Mouse (Mus musculus): ENCODE results near the gene Greb1. TPM values are rescaled to one million over a fixed set of nuclear protein-coding genes. Genes with fewer than 3 reads are reported as not detected.
A peak's percentile ranks its signal among the peaks of the same experiment; 100 is the strongest.

Gene Greb1
- polyA plus RNA-seq, 1 experiment from 2014 or later: 1.5 TPM

DNA sequence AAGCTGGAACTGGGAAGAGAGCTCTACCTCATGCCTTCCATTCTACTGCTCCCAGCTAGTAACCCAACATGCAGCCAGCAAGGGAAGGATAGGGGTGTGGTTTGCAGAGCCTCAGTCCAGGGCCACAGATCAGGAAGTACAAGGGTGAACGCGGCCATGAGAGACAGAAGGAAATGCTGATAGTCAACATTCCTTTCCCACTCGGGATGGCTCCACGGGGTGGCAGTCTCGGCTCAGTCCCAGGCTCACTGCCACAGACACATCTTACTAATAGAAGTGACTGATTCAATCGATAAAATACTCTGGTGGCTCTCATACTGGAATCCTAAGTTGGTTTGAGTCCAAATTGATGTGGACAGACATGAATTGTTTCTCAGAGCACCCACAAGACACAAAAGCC, 27.8 kb upstream of the Greb1 start:
- no peak overlapping the region for H3K27ac ChIP-seq
- no peak for ATAC-seq (ENCODE audit: low FRiP score)
- H3K9me3 ChIP-seq: no peaks in the 10 kb centered on the region
- no peaks in the 10 kb centered on the region for H3K4me1 ChIP-seq (replicated peaks)
- 85% methylated on average over 6 of the region's 6 CpGs for WGBS
- no peak overlapping the region for H3K4me2 ChIP-seq
- H3K36me3 ChIP-seq: peaks cover 52% of the 10 kb centered on the region
- no peaks in the 10 kb centered on the region for H3K27me3 ChIP-seq
- no peak overlapping the region for H3K4me3 ChIP-seq
- no peak overlapping the region for H3K9ac ChIP-seq

DNA sequence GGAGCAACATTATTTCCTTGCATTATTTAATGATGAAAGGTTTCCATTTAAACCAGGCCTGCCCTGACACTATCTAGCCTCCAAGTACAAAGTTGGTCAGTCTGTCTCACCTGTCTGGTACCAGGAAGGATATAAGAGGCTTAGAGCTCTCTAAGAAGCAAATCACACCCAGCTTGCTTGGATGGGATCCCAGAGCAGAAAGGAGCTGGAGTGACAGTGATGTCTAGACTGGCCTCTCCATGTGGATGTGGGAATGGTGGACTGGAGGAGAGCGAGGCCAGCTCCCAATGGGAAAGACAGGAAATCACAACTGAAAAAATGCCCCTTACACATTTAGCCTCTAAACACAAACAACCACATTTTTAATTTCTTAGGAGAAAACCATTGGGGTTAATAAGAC, 23.0 kb upstream of the Greb1 start:
- no peak overlapping the region for H3K4me2 ChIP-seq
- 100% methylated on average over 1 of the region's 1 CpGs for WGBS
- ATAC-seq (ENCODE audit: low FRiP score): no peak
- H3K9ac ChIP-seq: no peak overlapping the region
- peaks cover 10% of the 10 kb centered on the region for H3K4me1 ChIP-seq (replicated peaks)
- no peak overlapping the region for H3K4me3 ChIP-seq
- no peaks in the 10 kb centered on the region for H3K9me3 ChIP-seq
- H3K36me3 ChIP-seq: peaks cover 83% of the 10 kb centered on the region
- H3K27ac ChIP-seq: no peak overlapping the region
- H3K27me3 ChIP-seq: no peaks in the 10 kb centered on the region

DNA sequence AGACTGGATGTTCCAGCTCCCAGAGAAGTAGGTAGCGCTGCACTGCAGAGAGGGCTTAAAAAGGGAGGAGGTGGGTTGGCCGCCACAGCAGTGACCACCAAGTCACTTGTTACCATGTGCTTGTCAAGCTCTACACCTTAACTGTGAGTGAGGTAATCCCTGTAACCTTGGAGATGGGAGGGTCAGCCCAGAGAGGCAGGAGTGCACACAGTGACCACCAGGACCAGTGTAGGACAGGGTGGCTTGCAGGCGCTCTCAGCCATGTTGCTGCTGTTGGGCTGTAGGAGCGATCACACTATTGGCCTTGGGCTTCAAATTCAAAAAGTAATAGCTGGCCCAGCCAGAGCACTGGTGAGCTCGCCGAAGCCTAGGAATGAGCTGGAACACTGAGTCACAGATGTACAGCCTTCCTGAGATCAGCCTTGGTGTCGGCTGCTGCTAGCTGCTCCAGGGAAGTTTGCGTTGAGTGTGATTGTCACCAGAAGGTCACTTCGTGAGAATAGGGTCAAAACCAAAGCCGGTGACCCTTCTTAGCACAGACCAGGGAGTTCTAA, 21.6 kb upstream of the Greb1 start:
- Histone ChIP-seq H3K9me3 (no peaks in the 10 kb centered on the region), H3K4me2 (no peak overlapping the region), H3K9ac (no peak overlapping the region), H3K36me3 (peaks cover 73% of the 10 kb centered on the region), H3K4me1 (replicated peaks) (peaks cover 15% of the 10 kb centered on the region), H3K27ac (no peak overlapping the region), H3K27me3 (no peaks in the 10 kb centered on the region), H3K4me3 (no peak overlapping the region)
- ATAC-seq (ENCODE audit: low FRiP score): no peak
- 97% methylated on average over 10 of the region's 10 CpGs for WGBS

DNA sequence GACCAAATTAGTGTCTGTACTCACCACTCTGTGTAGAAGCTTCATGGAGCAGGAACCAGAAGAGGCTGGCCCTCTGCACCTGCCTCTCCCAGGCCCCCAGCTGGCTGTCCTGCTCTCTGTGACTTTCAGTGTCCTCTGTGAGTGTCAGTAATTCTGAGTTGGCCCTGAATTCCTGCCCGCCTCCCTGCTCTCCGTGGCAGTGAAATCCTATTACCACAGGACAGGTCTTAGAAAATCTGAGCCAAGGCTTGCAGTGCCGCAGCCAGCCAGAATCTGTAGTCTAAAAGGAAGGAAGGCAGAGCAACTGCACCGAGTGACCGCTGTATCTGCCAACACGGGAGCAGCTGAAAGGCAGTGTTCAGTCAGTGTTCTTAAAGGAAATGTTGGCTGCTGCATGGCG, 20.1 kb upstream of the Greb1 start:
- no peak overlapping the region for H3K4me2 ChIP-seq
- H3K9ac ChIP-seq: no peak overlapping the region
- no peak for ATAC-seq (ENCODE audit: low FRiP score)
- H3K27me3 ChIP-seq: no peaks in the 10 kb centered on the region
- H3K4me3 ChIP-seq: no peak overlapping the region
- 77% methylated on average over 7 of the region's 7 CpGs for WGBS
- peaks cover 75% of the 10 kb centered on the region for H3K36me3 ChIP-seq
- no peaks in the 10 kb centered on the region for H3K9me3 ChIP-seq
- H3K4me1 ChIP-seq (replicated peaks): peaks cover 15% of the 10 kb centered on the region
- peak overlapping the region; percentile 45; the same call in 1 of the 2 replicates for H3K27ac ChIP-seq

DNA sequence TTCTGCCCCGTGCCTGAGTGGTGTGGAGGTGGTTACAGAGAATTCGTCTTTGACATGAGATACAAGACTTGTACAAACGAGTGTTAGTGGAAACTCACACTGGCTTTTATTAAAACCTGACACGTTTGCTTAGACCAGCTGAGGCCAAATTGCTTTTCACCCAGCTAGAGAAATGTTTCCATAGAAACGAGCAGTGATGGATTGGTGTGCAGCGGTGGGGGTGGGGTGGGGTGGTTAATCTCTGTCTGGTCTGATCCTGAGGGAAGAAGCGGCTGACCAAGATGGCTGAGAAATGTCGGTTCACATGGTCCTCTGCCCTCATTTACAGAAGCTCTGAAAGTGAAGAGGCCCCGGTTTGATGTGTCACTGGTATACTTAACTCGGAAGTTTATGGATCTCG, 17.8 kb upstream of the Greb1 start:
- no peaks in the 10 kb centered on the region for H3K9me3 ChIP-seq
- H3K27ac ChIP-seq: peak overlapping the region; percentile 63
- 26% methylated on average over 11 of the region's 11 CpGs for WGBS
- peak; percentile 82 for ATAC-seq (ENCODE audit: low FRiP score)
- H3K4me3 ChIP-seq: no peak overlapping the region
- H3K36me3 ChIP-seq: peaks cover 67% of the 10 kb centered on the region
- H3K4me1 ChIP-seq (replicated peaks): peaks cover 16% of the 10 kb centered on the region
- H3K9ac ChIP-seq: no peak overlapping the region
- no peaks in the 10 kb centered on the region for H3K27me3 ChIP-seq
- H3K4me2 ChIP-seq: no peak overlapping the region

DNA sequence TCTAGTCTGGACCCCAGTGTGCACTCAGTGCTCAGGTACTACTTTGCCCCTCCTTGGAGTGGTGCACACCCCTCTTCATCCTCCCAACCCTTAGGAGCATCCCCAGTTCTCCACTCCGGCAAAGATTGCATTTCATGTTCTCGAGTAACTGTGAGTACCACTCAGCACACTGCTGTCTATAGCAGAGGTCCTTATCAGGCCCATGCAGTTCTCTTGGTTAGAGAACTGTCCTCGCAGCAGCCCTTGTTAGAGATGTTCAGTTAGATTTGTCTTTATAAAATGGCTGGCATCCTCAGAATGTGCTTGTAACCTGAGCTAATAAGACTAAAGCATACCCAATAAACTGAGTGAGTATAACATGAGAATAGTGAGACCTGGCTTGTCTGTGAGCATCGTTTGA, 16.5 kb upstream of the Greb1 start:
- Histone ChIP-seq H3K4me3 (no peak overlapping the region), H3K36me3 (peaks cover 53% of the 10 kb centered on the region), H3K27me3 (no peaks in the 10 kb centered on the region), H3K4me2 (no peak overlapping the region), H3K27ac (no peak overlapping the region), H3K9ac (no peak overlapping the region), H3K9me3 (no peaks in the 10 kb centered on the region), H3K4me1 (replicated peaks) (peaks cover 29% of the 10 kb centered on the region)
- WGBS: 91% methylated on average over 4 of the region's 4 CpGs
- no peak for ATAC-seq (ENCODE audit: low FRiP score)

DNA sequence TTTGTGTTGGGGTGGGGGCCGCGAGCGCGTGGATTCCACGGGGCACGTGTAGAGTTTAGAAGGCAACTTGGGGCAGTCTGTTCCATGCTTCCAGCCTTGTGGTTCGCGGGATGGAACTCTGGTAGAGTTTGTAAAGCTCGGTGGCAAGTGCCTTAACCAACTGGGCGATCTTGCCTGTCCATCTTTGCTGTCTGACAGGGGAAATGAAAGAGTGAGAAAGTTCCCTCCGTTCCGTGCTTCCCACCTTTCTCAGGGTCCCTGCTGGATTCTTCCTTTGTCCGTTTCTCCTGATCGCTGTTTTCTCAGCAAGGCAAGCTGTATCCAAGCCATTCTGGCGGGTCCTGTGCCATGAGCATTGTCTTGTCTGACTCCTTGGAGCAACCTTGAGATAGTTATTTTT, 10.8 kb upstream of the Greb1 start:
- ATAC-seq (ENCODE audit: low FRiP score): peak; percentile 13; the same call in 1 of the 2 replicates
- peak overlapping the region; percentile 92 for H3K4me3 ChIP-seq
- peak overlapping the region; percentile 87; the same call in 1 of the 2 replicates for H3K27ac ChIP-seq
- peaks cover 18% of the 10 kb centered on the region for H3K36me3 ChIP-seq
- peak overlapping the region; percentile 91 for H3K9ac ChIP-seq
- peaks cover 29% of the 10 kb centered on the region for H3K27me3 ChIP-seq
- no peaks in the 10 kb centered on the region for H3K9me3 ChIP-seq
- peak overlapping the region; percentile 88 for H3K4me2 ChIP-seq
- 7% methylated on average over 15 of the region's 15 CpGs for WGBS
- peaks cover 24% of the 10 kb centered on the region for H3K4me1 ChIP-seq (replicated peaks)

DNA sequence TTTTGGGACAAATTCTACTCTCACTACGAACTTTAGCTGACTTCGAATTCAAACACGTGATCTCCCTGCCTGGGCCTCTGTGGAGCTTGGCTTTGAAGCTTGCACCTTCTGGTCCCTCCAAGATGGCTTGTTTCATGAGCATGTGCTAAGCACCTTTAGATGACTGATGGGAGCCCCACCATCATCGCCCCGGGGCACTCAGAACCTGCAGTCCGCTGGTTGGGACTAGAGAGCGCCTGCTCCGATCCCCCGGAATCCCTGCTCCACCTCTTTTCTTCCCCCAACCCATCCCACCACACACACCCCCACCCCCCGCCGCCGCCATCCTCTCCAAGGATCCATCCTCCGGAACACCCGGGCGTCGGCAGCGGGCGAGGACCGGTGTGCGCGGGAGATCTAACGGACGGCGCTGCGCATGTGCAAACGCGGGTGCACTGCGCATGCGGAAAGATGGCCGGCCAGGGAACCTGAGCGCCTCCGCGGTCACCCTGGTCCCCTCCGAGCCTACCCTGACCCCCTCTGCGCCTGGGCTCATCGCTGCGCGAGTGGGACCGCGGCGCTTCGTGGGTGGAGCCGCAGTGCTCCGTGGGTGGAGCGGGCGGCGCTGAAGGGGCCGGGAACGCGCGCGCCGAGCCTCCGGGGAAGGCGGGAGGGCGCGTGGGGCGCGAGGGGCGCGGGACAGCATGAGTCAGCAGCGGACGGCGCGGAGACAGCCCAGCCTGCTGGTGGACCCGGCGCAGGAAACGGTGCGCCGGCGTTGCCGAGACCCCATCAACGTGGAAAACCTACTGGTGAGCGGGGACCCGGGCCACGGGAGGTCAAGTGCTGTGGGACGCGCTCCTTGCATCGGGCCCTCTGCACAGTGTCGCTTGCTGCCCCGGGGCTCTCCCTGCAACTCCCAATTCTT, 10.1 kb upstream of the Greb1 start, which contains the start of gene E2f6:
Gene E2f6, plus strand, starts transcription at position 439 of the 907 bp plus-strand sequence.
- peak within 1 kb of the TSS; percentile 91 for H3K9ac ChIP-seq
- WGBS: 6% methylated on average over 67 of the region's 81 CpGs
- peak; percentile 88 for ATAC-seq (ENCODE audit: low FRiP score)

DNA sequence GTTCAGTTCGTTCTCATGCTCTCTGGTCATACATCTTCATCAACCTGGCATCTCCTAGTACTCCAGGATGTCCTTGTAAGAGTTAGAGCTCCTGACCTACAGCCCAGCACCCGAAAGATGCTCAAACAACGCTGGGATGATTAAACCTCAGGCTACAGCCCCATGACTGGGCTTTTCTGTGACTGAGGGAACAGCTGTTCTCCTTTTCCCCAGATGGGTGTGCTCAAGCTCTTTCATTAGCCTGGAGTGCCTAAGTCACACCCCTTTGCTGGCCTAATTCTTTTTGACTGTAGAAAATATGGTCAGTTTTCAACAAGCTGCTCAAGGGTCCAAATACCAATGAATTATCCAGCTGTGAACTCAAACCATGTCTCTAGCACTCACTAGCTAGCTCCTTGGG, 7.4 kb upstream of the Greb1 start:
- H3K4me2 ChIP-seq: no peak overlapping the region
- H3K27me3 ChIP-seq: peaks cover 31% of the 10 kb centered on the region
- H3K36me3 ChIP-seq: no peaks in the 10 kb centered on the region
- H3K4me3 ChIP-seq: no peak overlapping the region
- 42% methylated on average over 3 of the region's 3 CpGs for WGBS
- H3K4me1 ChIP-seq (replicated peaks): peaks cover 24% of the 10 kb centered on the region
- H3K9ac ChIP-seq: no peak overlapping the region
- no peaks in the 10 kb centered on the region for H3K9me3 ChIP-seq
- H3K27ac ChIP-seq: no peak overlapping the region
- no peak; the same call in 1 of the 2 replicates for ATAC-seq (ENCODE audit: low FRiP score)

More for the DNA sequence above, 10.1 kb upstream of the Greb1 start, which contains the start of gene E2f6:
- Histone ChIP-seq H3K4me1 (replicated peaks) (peaks cover 24% of the 10 kb centered on the region), H3K27ac (peak within 1 kb of the TSS; percentile 87), H3K36me3 (peaks cover 14% of the 10 kb centered on the region), H3K4me2 (peak within 1 kb of the TSS; percentile 88), H3K4me3 (peak within 1 kb of the TSS; percentile 92), H3K27me3 (peaks cover 31% of the 10 kb centered on the region), H3K9me3 (no peaks in the 10 kb centered on the region)

DNA sequence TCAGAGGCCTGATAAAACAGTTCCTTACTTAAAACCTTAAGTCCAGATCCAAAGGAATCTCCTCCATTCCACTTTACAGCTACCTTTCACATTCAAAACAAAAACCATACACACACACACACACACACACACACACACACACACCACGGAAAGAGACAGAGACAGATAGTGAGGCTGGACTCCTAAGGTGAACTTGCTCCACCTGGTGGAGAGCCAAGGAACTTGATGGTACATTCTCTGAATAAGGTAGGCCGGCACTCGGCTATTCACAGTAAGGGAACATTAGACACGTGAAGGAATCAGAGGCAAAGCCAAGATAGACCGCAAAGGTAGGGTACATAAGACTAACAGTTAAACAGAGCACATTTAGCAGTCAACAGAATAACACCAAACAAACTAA, 4.8 kb upstream of the Greb1 start:
- no peak overlapping the region for H3K4me3 ChIP-seq
- no peaks in the 10 kb centered on the region for H3K36me3 ChIP-seq
- H3K27me3 ChIP-seq: peaks cover 34% of the 10 kb centered on the region
- H3K9me3 ChIP-seq: no peaks in the 10 kb centered on the region
- H3K27ac ChIP-seq: no peak overlapping the region
- peaks cover 7% of the 10 kb centered on the region for H3K4me1 ChIP-seq (replicated peaks)
- H3K4me2 ChIP-seq: no peak overlapping the region
- 5% methylated on average over 5 of the region's 5 CpGs for WGBS
- no peak overlapping the region for H3K9ac ChIP-seq
- ATAC-seq (ENCODE audit: low FRiP score): peak; percentile 70

DNA sequence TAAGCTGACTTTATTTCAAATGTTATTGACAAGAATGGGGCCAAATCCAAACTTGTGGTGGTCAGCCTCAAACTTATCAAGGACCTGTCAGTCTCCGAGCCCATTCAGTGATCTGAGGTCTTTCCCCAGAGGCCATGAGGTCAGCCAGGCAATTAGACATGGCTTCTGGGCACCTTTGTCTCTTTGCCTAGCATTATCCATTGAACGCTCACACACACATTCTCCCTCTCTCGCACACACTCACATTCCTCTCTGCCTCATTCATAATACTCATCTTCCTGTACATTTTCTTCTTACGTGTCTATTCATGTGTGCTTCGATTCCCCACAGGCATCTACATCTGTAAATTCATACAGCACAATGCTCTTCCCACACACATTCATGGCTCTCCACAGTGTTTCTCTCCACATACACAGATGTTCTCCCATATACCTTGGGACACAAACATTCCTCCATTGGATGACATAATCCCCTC, 3.3 kb upstream of the Greb1 start:
- 11% methylated on average over 5 of the region's 5 CpGs for WGBS
- Histone ChIP-seq H3K4me2 (no peak overlapping the region), H3K27me3 (peaks cover 23% of the 10 kb centered on the region)

DNA sequence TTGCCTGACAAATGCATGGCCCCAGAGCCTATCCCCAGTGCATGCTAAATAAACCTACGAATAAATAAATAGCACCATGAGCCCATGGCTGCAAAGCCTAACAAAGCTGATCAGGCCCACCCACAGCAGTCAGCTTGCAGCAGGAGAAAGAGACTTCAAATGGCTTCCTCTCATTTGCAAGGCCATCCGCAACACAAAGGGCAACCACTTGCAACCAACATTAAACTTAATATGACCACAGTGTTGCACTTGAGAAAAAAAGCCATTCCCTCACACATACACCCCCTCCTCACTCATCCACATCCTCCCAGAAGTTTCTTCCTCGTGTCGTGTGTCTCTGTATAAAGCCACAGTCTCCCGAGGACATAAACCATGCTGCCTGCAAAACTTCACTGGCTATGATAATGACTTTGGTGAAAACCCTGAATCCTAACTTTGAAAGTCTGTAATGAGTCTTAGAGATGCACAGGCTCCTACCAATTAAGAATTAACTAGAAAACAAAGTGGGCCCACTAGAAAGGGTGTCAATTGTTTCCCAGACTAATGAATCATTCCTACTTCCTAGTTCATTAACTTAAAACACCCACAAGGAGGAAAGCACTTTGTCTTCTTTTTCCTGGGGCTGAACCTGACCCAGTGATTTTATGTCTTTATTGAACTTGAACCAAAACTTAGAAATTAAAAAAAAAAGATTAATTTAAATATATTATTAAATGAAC, 2.7 kb upstream of the Greb1 start:
- H3K36me3 ChIP-seq: no peaks in the 10 kb centered on the region
- no peak for ATAC-seq (ENCODE audit: low FRiP score)
- no peak overlapping the region for H3K9ac ChIP-seq
- 14% methylated on average over 5 of the region's 5 CpGs for WGBS
- H3K27me3 ChIP-seq: peaks cover 19% of the 10 kb centered on the region
- no peak overlapping the region for H3K4me3 ChIP-seq
- no peaks in the 10 kb centered on the region for H3K9me3 ChIP-seq
- peaks cover 19% of the 10 kb centered on the region for H3K4me1 ChIP-seq (replicated peaks)
- H3K27ac ChIP-seq: no peak overlapping the region
- H3K4me2 ChIP-seq: no peak overlapping the region

More for the DNA sequence above, 3.3 kb upstream of the Greb1 start:
- no peak for ATAC-seq (ENCODE audit: low FRiP score)
- Histone ChIP-seq H3K27ac (no peak overlapping the region), H3K4me1 (replicated peaks) (peaks cover 15% of the 10 kb centered on the region), H3K4me3 (no peak overlapping the region), H3K36me3 (no peaks in the 10 kb centered on the region), H3K9me3 (no peaks in the 10 kb centered on the region), H3K9ac (no peak overlapping the region)

Measured in hindbrain, embryonic 13.5 days (tissue).